Comparison of ENCODE assay signal across 9 mouse cellular contexts in genomic region chr2:77309313-77309712, GRCm38 (mm10). TPM values are rescaled to one million over a fixed set of nuclear protein-coding genes. Genes with fewer than 3 reads are reported as not detected.
DNase-seq lines count a peak whose midpoint lies in the region; ATAC-seq lines count a peak whose summit lies in the region.
"Had no signal": no experiment of that assay in that cellular context is flagged by ENCODE, and none has a peak within 500 bp of the region (broad histone marks: within the 10 kb centered on the region; RNA-seq: fewer than 3 reads in every experiment).

No protein-coding gene starts in this region.

- no peak overlapping the region for H3K4me2 ChIP-seq in heart, embryonic 12.5 days
- H3K4me2 ChIP-seq in limb, embryonic 13.5 days (replicated peaks), result no peak overlapping the region
- H3K4me2 ChIP-seq: limb, embryonic 12.5 days had no signal

- 57% methylated on average over 7 of the region's 7 CpGs for WGBS in heart, embryonic 12.5 days
- WGBS in limb, embryonic 13.5 days, result 55% methylated on average over 7 of the region's 7 CpGs

- H3K9me3 ChIP-seq in heart, embryonic 12.5 days (replicated peaks), result no peaks in the 10 kb centered on the region
- H3K9me3 ChIP-seq in limb, embryonic 13.5 days, result no peaks in the 10 kb centered on the region
- H3K9me3 ChIP-seq: limb, embryonic 12.5 days had no signal

- DNase-seq in heart, adult 18-20 months, result peak; percentile 71 to 85
- DNase-seq in ES-CJ7 (ENCODE audit: low read depth, low spot score), result peak; percentile 80
- DNase-seq in c-Kit-positive CD71-positive TER-119-negative erythroid progenitor cells, embryonic 14.5 days (ENCODE audit: low read depth), result peak; percentile 6
- peak; percentile 67 for DNase-seq in heart, adult 8-10 months (ENCODE audit: low spot score)
- DNase-seq in retina, postnatal 1 day, result peak; percentile 30

- H3K9ac ChIP-seq in heart, embryonic 12.5 days, result no peak overlapping the region
- H3K9ac ChIP-seq in limb, embryonic 13.5 days, result no peak overlapping the region
- H3K9ac ChIP-seq: limb, embryonic 12.5 days had no signal

- no peaks in the 10 kb centered on the region for H3K36me3 ChIP-seq in heart, embryonic 12.5 days
- no peaks in the 10 kb centered on the region for H3K36me3 ChIP-seq in limb, embryonic 13.5 days
- H3K36me3 ChIP-seq: limb, embryonic 12.5 days had no signal

- no peaks in the 10 kb centered on the region for H3K27me3 ChIP-seq in heart, embryonic 12.5 days (replicated peaks)
- no peaks in the 10 kb centered on the region for H3K27me3 ChIP-seq in limb, embryonic 13.5 days
- H3K27me3 ChIP-seq: limb, embryonic 12.5 days had no signal

- no peak for ATAC-seq in heart, embryonic 12.5 days (ENCODE audit: insufficient number of reproducible peaks, low FRiP score)
- ATAC-seq in limb, embryonic 13.5 days (ENCODE audit: low FRiP score, low read depth), result 0 out of 2 replicates have a peak, but pooled peaks have one; percentile 11
- no peak for ATAC-seq in inflammation-experienced regulatory T-cells, adult 6 months

- H3K4me1 ChIP-seq in heart, embryonic 12.5 days (replicated peaks), result peaks cover 13% of the 10 kb centered on the region
- H3K4me1 ChIP-seq in limb, embryonic 13.5 days, result 0 out of 2 replicates have a peak, but pooled peaks cover 4% of the 10 kb centered on the region

- no peak overlapping the region for H3K27ac ChIP-seq in heart, embryonic 12.5 days (ENCODE audit: poor library complexity, severe bottlenecking)
- no peak overlapping the region for H3K27ac ChIP-seq in limb, embryonic 13.5 days
- H3K27ac ChIP-seq: limb, embryonic 12.5 days had no signal

- H3K4me3 ChIP-seq in heart, embryonic 12.5 days, result no peak overlapping the region
- H3K4me3 ChIP-seq in limb, embryonic 13.5 days, result no peak overlapping the region
- H3K4me3 ChIP-seq: limb, embryonic 12.5 days had no signal

RNA-seq across cellular contexts. Expression of gene Sestd1, which starts 28.9 kb away (rescaled TPM):
- 10 to 100 TPM; 16.9 to 17.2 TPM for total RNA-seq in heart, adult 18-20 months (2021)
- 11.2 and 12.5 TPM in 2 replicates for polyA plus RNA-seq in heart, embryonic 12.5 days (2016; fragmentation: Nextera tagmentation; extraction: Ambion mirVana)
- 10 to 100 TPM; 16.3 to 19.4 (median 17.2) TPM for total RNA-seq in heart, adult 8-10 months (2022)
- 19.1 and 19.5 TPM in 2 replicates for polyA plus RNA-seq in limb, embryonic 13.5 days (2015; fragmentation: Nextera tagmentation; extraction: Ambion mirVana)
- under 1 TPM in 2 of 3 experiments, not detected in 1; 0.05 to 0.33 TPM for polyA plus RNA-seq in inflammation-experienced regulatory T-cells, adult 6 months (2017; shearing (Covaris generic))

Comparison
In these comparisons a context has a peak if more than half of its experiments do, and no peak if none do; other contexts are left out.
1. DNase-seq: peak in every context shown above with its lines; median percentile 80 in ES-CJ7; 78 in heart, adult 18-20 months; 67 in heart, adult 8-10 months; 30 in retina, postnatal 1 day; 6 in c-Kit-positive CD71-positive TER-119-negative erythroid progenitor cells, embryonic 14.5 days.